Mouse (Mus musculus) intestine, embryonic 15.5 days (tissue): ENCODE measurements at regions not wholly inside any gene's neighbourhood (a gene's known extent, or its start where the extent isn't known, plus 50 kb on each side); places are given as distances from the start of the nearest gene placed in this dataset.

Source experiments
- ATAC-seq: fragments of 200-750 bp; cut with Nextera tagmentation; 2 replicates; pipeline ENCODE4 v1.8.0; 2017; ENCODE audit warnings: moderate TSS enrichment, moderate library complexity
- H3K27ac ChIP-seq: fragments of 300-500 bp; sonication (generic); 2 replicates; pipeline ENCODE4 v1.5.1; 2015; ENCODE audit warnings: mild to moderate bottlenecking, inconsistent platforms
- H3K27me3 ChIP-seq: fragments of 300-500 bp; sonication (generic); replicated peaks from 2 replicates; pipeline ENCODE4 v1.6.1; 2015; ENCODE audit warnings: inconsistent platforms
- H3K36me3 ChIP-seq: fragments of 300-500 bp; sonication (generic); 2 replicates; pipeline ENCODE4 v1.6.1; 2015; ENCODE audit warnings: inconsistent platforms
- H3K4me1 ChIP-seq: fragments of 300-500 bp; sonication (generic); replicated peaks from 2 replicates; pipeline ENCODE4 v1.6.1; 2015; ENCODE audit warnings: inconsistent platforms
- H3K4me2 ChIP-seq: fragments of 300-500 bp; sonication (generic); replicated peaks from 2 replicates; pipeline ENCODE4 v1.6.1; 2015; ENCODE audit warnings: mild to moderate bottlenecking, inconsistent platforms
- H3K4me3 ChIP-seq: fragments of 300-500 bp; sonication (generic); replicated peaks from 2 replicates; pipeline ENCODE4 v1.5.1; 2015; ENCODE audit warnings: inconsistent platforms
- H3K9ac ChIP-seq: fragments of 300-500 bp; sonication (generic); 2 replicates; pipeline ENCODE4 v1.6.1; 2015; ENCODE audit warnings: inconsistent platforms
- H3K9me3 ChIP-seq: fragments of 300-500 bp; sonication (generic); 2 replicates; pipeline ENCODE4 v1.6.1; 2016; ENCODE audit warnings: inconsistent platforms
- WGBS: fragments of 180-500 bp; shearing (Covaris S2); methylation state at CpG from one replicate; pipeline ENCODE4 v1.1.7; 2015; 5-methylcytosine and 5-hydroxymethylcytosine counted together

- H3K9me3 ChIP-seq, result no peaks in the 10 kb centered on the region
- no peak overlapping the region for H3K9ac ChIP-seq
- H3K36me3 ChIP-seq, result no peaks in the 10 kb centered on the region
- ATAC-seq, result no peak
- H3K4me1 ChIP-seq, result no peaks in the 10 kb centered on the region
- 69% methylated on average over 6 of the region's 6 CpGs for WGBS
- H3K4me2 ChIP-seq, result no peak overlapping the region
- H3K4me3 ChIP-seq, result no peak overlapping the region
- no peak overlapping the region for H3K27ac ChIP-seq
- no peaks in the 10 kb centered on the region for H3K27me3 ChIP-seq
Observed at GRCm38 (mm10) chr2:51682177-51682576, 54.9 kb downstream of the Tas2r134 start.

GRCm38 (mm10) chr2:51682745-51683144 lies 55.4 kb downstream of the Tas2r134 start:
- Histone ChIP-seq H3K36me3 (no peaks in the 10 kb centered on the region), H3K27me3 (no peaks in the 10 kb centered on the region), H3K4me2 (no peak overlapping the region), H3K4me3 (no peak overlapping the region), H3K27ac (no peak overlapping the region), H3K4me1 (no peaks in the 10 kb centered on the region), H3K9ac (no peak overlapping the region), H3K9me3 (no peaks in the 10 kb centered on the region)
- ATAC-seq, result no peak
- 82% methylated on average over 4 of the region's 4 CpGs for WGBS

DNA sequence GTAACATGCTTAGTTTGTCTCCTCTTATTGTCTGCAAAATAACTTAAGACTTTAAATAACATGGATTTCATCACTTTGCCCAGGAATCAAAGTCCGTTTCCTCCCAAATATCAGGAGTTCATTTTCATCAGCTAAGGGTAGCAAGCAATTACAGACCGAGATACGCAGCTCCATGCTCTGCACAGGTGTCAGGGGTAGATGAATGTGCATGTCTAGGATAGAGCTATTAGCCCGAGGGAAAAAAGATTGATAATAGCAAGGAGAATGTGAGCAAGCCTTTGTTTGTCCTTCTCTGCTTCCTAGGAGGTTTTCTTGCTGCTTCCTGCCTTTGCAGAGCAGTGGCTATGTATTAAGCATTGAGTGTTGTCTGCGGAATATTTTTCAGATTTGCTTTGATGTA lies 77.8 kb downstream of the Tas2r134 start:
- H3K4me3 ChIP-seq, result no peak overlapping the region
- H3K27me3 ChIP-seq, result no peaks in the 10 kb centered on the region
- H3K9me3 ChIP-seq, result no peaks in the 10 kb centered on the region
- no peak overlapping the region for H3K27ac ChIP-seq
- 44% methylated on average over 5 of the region's 5 CpGs for WGBS
- no peaks in the 10 kb centered on the region for H3K4me1 ChIP-seq
- no peak for ATAC-seq
- H3K9ac ChIP-seq, result no peak overlapping the region
- no peak overlapping the region for H3K4me2 ChIP-seq
- H3K36me3 ChIP-seq, result no peaks in the 10 kb centered on the region

DNA sequence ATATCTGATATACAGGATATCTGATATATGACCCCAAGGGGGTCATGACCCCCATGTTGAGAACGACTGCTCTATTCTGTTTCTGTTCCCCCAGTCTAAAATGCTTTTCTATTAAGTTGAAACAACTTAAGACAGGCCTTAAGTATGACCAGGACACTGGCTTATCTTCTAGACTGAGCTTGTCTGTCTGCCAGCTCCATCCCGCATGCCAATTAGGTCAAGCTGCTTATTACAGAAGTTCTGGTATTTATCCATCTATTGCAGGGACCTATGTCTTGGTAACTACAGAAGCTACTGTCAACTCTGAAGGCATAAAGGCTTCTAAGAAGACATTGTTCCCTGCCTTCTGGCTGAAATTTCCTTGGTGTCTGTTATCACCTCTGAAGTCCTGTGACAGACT lies 81.4 kb downstream of the Tas2r134 start:
- H3K9me3 ChIP-seq, result no peaks in the 10 kb centered on the region
- no peak overlapping the region for H3K4me2 ChIP-seq
- H3K4me3 ChIP-seq, result no peak overlapping the region
- no peaks in the 10 kb centered on the region for H3K4me1 ChIP-seq
- no peaks in the 10 kb centered on the region for H3K36me3 ChIP-seq
- ATAC-seq, result no peak
- no peak overlapping the region for H3K9ac ChIP-seq
- WGBS, result 76% methylated on average over 2 of the region's 2 CpGs
- H3K27ac ChIP-seq, result no peak overlapping the region
- no peaks in the 10 kb centered on the region for H3K27me3 ChIP-seq

DNA sequence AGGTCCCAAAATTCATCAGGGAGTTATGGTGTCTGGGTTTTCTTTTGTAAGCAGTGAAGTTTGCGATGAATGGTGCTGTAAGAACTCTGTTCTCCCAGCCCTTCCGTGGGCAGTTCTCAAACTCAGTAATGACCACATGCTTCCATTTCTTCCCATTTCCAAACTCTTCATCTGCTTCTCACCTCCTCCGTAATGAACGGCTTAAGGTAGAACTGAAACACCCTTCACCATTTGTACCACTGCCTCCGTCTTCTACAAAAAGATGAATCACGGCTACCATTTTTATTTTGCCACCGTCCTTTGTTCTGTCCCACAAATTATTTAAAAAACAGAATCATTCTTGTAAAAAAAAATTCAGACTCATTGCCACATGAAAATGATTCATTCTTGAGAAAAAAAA lies 85.3 kb downstream of the Tas2r134 start:
- 94% methylated on average over 7 of the region's 7 CpGs for WGBS

GRCm38 (mm10) chr2:51730805-51731204 lies 103.5 kb downstream of the Tas2r134 start:
- H3K9ac ChIP-seq, result no peak overlapping the region
- 62% methylated on average over 3 of the region's 3 CpGs for WGBS
- H3K4me3 ChIP-seq, result no peak overlapping the region
- H3K9me3 ChIP-seq, result no peaks in the 10 kb centered on the region
- H3K4me2 ChIP-seq, result no peak overlapping the region
- ATAC-seq, result no peak
- H3K27me3 ChIP-seq, result no peaks in the 10 kb centered on the region
- no peak overlapping the region for H3K27ac ChIP-seq
- H3K36me3 ChIP-seq, result no peaks in the 10 kb centered on the region
- H3K4me1 ChIP-seq, result no peaks in the 10 kb centered on the region

More for the DNA sequence above, 85.3 kb downstream of the Tas2r134 start:
- no peaks in the 10 kb centered on the region for H3K36me3 ChIP-seq
- H3K9me3 ChIP-seq, result no peaks in the 10 kb centered on the region
- no peak overlapping the region for H3K4me3 ChIP-seq
- no peaks in the 10 kb centered on the region for H3K4me1 ChIP-seq
- no peak for ATAC-seq
- no peak overlapping the region for H3K4me2 ChIP-seq
- no peak overlapping the region for H3K9ac ChIP-seq
- H3K27me3 ChIP-seq, result no peaks in the 10 kb centered on the region
- H3K27ac ChIP-seq, result no peak overlapping the region

DNA sequence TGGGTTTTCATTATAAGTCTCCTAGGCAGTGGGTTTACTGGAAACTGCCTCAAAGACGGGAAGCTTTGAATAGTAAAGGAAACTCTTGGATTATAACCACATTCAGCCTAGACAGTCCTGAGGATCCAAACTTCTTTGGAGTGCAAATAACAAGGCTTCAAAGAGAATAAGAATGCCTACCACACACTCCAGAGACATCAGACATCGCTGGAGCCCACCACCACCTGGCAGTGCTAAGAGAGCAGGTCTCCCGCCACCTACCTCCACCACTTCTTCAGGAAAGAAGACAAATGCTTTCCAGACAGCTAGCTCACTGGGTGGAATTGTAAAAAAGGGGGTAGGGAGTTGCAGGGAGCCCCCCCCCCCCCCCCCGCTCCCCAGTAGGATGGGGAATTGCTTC lies 104.4 kb downstream of the Tas2r134 start:
- no peak for ATAC-seq
- Histone ChIP-seq H3K4me2 (no peak overlapping the region), H3K4me3 (no peak overlapping the region), H3K27ac (no peak overlapping the region), H3K4me1 (0 out of 2 replicates have a peak, but pooled peaks cover 4% of the 10 kb centered on the region), H3K9ac (no peak overlapping the region), H3K27me3 (no peaks in the 10 kb centered on the region), H3K9me3 (no peaks in the 10 kb centered on the region), H3K36me3 (no peaks in the 10 kb centered on the region)
- WGBS, result 64% methylated on average over 4 of the region's 4 CpGs

- Histone ChIP-seq H3K36me3 (no peaks in the 10 kb centered on the region), H3K4me1 (0 out of 2 replicates have a peak, but pooled peaks cover 4% of the 10 kb centered on the region), H3K9ac (no peak overlapping the region), H3K9me3 (no peaks in the 10 kb centered on the region), H3K27me3 (no peaks in the 10 kb centered on the region), H3K4me3 (no peak overlapping the region), H3K27ac (no peak overlapping the region), H3K4me2 (no peak overlapping the region)
- no peak for ATAC-seq
- 54% methylated on average over 2 of the region's 2 CpGs for WGBS
Observed at GRCm38 (mm10) chr2:51732355-51732754, 105.0 kb downstream of the Tas2r134 start.

DNA sequence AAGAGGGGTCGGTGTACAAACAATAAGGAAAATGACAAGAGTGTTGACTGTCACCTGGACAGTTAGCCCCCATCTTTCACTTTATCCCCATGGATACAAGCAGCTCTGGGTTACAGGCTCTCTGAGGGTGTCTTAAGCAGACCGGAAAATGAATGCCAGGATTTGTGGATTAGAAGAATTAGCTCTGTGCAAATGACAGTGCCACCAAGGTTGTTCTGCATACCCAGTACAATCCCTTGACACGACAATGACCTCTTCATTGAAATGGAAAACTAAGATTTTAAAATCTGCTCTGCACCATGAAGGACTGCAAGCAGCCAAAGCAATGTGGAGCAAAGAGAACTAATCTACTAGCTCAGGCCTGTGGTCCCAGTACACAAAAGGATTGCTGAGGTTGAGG lies 105.9 kb downstream of the Tas2r134 start:
- Histone ChIP-seq H3K9me3 (no peaks in the 10 kb centered on the region), H3K4me3 (no peak overlapping the region), H3K27ac (no peak overlapping the region), H3K4me2 (no peak overlapping the region), H3K4me1 (0 out of 2 replicates have a peak, but pooled peaks cover 4% of the 10 kb centered on the region), H3K36me3 (no peaks in the 10 kb centered on the region), H3K9ac (no peak overlapping the region), H3K27me3 (no peaks in the 10 kb centered on the region)
- WGBS, result 76% methylated on average over 3 of the region's 3 CpGs
- no peak for ATAC-seq

GRCm38 (mm10) chr2:51736452-51736851 lies 109.1 kb downstream of the Tas2r134 start:
- Histone ChIP-seq H3K4me1 (0 out of 2 replicates have a peak, but pooled peaks cover 4% of the 10 kb centered on the region), H3K27me3 (no peaks in the 10 kb centered on the region), H3K36me3 (no peaks in the 10 kb centered on the region), H3K4me2 (no peak overlapping the region), H3K4me3 (no peak overlapping the region), H3K9me3 (no peaks in the 10 kb centered on the region), H3K27ac (no peak overlapping the region), H3K9ac (no peak overlapping the region)
- WGBS, result 62% methylated on average over 4 of the region's 4 CpGs
- ATAC-seq, result no peak

GRCm38 (mm10) chr2:51747675-51748319 lies 120.5 kb downstream of the Tas2r134 start:
- H3K9me3 ChIP-seq, result no peaks in the 10 kb centered on the region
- no peak overlapping the region for H3K4me3 ChIP-seq
- no peak for ATAC-seq
- no peak overlapping the region for H3K9ac ChIP-seq
- no peaks in the 10 kb centered on the region for H3K27me3 ChIP-seq
- no peak overlapping the region for H3K4me2 ChIP-seq
- H3K4me1 ChIP-seq, result no peaks in the 10 kb centered on the region
- H3K27ac ChIP-seq, result no peak overlapping the region
- 80% methylated on average over 7 of the region's 7 CpGs for WGBS
- H3K36me3 ChIP-seq, result no peaks in the 10 kb centered on the region

DNA sequence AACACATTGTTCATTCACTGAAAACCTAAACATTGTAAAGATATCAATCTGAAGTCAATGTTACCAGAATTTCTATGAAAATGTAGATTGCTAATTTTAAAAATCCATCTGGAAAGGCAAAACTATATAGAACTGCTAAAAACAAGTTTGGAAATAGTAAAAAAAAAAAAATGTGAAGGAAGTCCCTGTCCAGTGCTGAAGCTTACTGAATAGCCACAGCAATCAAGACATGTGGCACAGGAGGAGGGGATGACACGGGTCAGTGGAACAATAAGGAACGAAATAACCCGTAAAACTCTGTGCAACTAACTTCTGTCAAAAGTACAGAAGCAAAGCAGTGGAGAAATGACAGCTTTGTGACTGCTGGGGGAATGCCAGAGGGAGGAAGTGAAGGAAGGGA lies 121.9 kb downstream of the Tas2r134 start:
- no peak for ATAC-seq
- no peaks in the 10 kb centered on the region for H3K36me3 ChIP-seq
- 58% methylated on average over 3 of the region's 3 CpGs for WGBS

DNA sequence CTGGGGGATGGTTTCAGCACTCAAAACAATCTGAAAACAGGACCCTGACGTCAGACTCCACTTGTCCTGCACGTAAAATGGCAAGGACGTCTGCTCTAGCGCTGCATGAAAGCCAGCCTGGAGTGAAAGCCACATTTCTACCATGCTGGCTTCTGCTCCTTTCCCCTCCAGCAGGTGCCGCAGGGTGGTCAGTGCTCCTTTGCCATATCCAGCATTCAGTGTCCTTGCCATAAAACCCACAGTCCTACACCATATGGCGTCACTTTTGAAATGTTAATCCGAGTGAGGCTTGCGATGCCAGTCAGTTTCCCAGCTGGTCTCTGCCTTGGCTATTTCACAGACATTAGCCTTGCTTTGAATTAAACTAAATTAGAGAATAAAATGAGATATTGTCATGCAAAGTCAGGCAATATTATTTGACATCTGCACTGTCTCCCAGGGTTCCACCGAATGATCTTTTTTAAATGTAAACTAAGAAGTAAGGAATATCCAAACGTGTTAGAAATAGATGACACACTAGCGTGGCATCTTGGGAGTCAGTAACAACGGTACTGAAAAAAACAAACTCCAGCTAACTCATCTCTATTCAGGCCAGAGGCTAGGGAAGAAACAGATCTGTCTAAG lies 125.7 kb downstream of the Tas2r134 start:
- Histone ChIP-seq H3K27ac (no peak overlapping the region), H3K36me3 (no peaks in the 10 kb centered on the region), H3K4me1 (no peaks in the 10 kb centered on the region), H3K9ac (no peak overlapping the region), H3K4me2 (no peak overlapping the region), H3K27me3 (no peaks in the 10 kb centered on the region), H3K9me3 (no peaks in the 10 kb centered on the region), H3K4me3 (no peak overlapping the region)
- WGBS, result 55% methylated on average over 12 of the region's 12 CpGs
- ATAC-seq, result no peak

More for the DNA sequence above, 121.9 kb downstream of the Tas2r134 start:
- H3K4me3 ChIP-seq, result no peak overlapping the region
- H3K9me3 ChIP-seq, result no peaks in the 10 kb centered on the region
- H3K27ac ChIP-seq, result no peak overlapping the region
- no peak overlapping the region for H3K4me2 ChIP-seq
- no peaks in the 10 kb centered on the region for H3K27me3 ChIP-seq
- H3K9ac ChIP-seq, result no peak overlapping the region
- H3K4me1 ChIP-seq, result no peaks in the 10 kb centered on the region
